Mouse (Mus musculus) brain, embryonic 14.5 days (tissue): ENCODE data around the gene Eddm3b. TPM values are rescaled to one million over a fixed set of nuclear protein-coding genes. Genes with fewer than 3 reads are reported as not detected.
A peak's percentile ranks its signal among the peaks of the same experiment; 100 is the strongest.

ENCODE experiments used
- DNase-seq: peaks from one replicate; pipeline ENCODE4 v3.0.0-alpha.2; 2011; ENCODE audit warnings: low read depth
- CTCF ChIP-seq: fragments of 200-500 bp; IDR thresholded peaks from 2 replicates; pipeline ENCODE4 v1.5.1; 2012; ENCODE audit warnings: inconsistent platforms, mild to moderate bottlenecking, moderate library complexity, borderline replicate concordance; ENCODE audit not compliant: insufficient read depth, insufficient read length; ENCODE audit errors: extremely low read depth
- POLR2A ChIP-seq: fragments of 200-500 bp; IDR thresholded peaks from 2 replicates; pipeline ENCODE4 v1.6.1; 2012; ENCODE audit warnings: mild to moderate bottlenecking, inconsistent platforms, borderline replicate concordance; ENCODE audit not compliant: poor library complexity, insufficient read depth, insufficient read length, severe bottlenecking; ENCODE audit errors: extremely low read depth
- polyA plus RNA-seq: library from polyadenylated mRNA; depleted of rRNA; stranded (reverse); fragments of >200 nt; gene quantifications from 2 replicates; pipeline ENCODE4 v1.2.3, GENCODE M21; 2012; rRNA removed

Gene Eddm3b
- not detected in 2 replicates for polyA plus RNA-seq

GRCm38 (mm10) chr14:51113916-51114560 is at the start of gene Eddm3b:
TSS of gene Eddm3b (plus strand) at chr14:51114426.
- DNase-seq = no peak
- TF ChIP-seq POLR2A (no peak), CTCF (no peak)

DNA sequence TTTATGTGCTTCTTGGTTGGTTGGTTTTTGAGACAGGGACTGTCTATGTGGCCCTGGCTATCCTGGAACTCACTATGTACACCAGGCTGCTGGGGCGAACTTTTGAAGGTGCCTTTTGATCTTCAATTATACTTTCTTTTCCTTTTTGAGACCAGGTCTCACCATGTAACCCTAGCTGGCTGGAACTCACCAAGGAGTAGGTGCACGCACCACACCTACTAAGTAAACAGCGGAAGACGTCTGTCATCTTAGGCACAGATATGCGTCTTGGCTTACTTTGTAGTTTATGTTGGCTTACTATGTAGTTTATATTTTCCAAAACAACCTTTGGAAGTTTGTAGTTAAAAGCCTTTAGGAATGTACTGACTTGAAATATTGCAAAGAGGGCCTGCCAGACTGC is 45.3 kb upstream of the Eddm3b start:
- DNase-seq = no peak
- TF ChIP-seq CTCF (no peak), POLR2A (no peak)

GRCm38 (mm10) chr14:51069617-51070016 is 44.6 kb upstream of the Eddm3b start:
- peak; percentile 25 for DNase-seq
- TF ChIP-seq POLR2A (no peak), CTCF (peak; percentile 16; the same call in 1 of the 2 replicates)

DNA sequence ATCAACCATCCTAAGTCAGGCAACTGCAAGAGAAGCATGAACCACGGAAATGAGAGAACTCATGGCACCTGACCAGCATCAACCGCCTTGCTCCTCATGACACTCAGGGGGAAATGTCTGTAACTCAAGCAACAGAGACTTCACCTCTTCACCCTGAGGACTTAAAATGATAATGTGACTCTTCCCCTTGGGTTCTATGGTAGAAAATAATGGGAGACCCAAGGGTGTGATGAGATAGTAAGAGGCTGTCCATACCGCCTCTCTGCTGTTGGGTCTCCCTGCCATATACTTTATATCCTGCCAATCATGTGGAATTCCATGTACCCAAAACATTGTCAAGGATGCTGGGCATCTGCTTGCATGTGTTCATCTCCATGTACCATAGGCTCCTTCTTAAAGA is 39.9 kb upstream of the Eddm3b start, which contains the start of gene Olfr750:
Olfr750 (minus strand) TSS at position 101 of the 400 bp plus-strand sequence.
- TF ChIP-seq CTCF = no peak
- TF ChIP-seq POLR2A = no peak

GRCm38 (mm10) chr14:51079180-51079579 is 35.0 kb upstream of the Eddm3b start:
- no peak for TF ChIP-seq CTCF
- no peak for TF ChIP-seq POLR2A
- DNase-seq = no peak

More for the DNA sequence above, 39.9 kb upstream of the Eddm3b start, which contains the start of gene Olfr750:
- DNase-seq = no peak

DNA sequence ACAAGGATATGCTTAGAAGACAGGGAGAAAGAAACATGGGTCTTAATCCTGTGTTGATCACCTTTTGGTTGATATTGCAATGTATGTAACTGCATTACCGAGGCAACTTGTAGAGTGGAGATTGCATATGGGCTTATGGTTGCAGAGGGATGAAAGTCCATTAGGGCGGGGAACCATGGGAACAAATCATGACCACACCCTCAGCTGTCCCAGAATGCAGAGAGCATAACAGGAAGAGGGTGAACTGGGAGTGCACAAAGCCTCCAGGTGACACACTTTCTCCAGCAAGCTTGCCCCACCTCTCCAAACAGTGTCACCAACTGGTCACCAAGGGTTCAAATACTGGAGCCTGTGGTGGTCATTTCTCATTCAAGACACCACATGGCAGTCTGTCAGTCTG is 33.2 kb upstream of the Eddm3b start:
- DNase-seq = no peak
- TF ChIP-seq CTCF (no peak), POLR2A (no peak)

DNA sequence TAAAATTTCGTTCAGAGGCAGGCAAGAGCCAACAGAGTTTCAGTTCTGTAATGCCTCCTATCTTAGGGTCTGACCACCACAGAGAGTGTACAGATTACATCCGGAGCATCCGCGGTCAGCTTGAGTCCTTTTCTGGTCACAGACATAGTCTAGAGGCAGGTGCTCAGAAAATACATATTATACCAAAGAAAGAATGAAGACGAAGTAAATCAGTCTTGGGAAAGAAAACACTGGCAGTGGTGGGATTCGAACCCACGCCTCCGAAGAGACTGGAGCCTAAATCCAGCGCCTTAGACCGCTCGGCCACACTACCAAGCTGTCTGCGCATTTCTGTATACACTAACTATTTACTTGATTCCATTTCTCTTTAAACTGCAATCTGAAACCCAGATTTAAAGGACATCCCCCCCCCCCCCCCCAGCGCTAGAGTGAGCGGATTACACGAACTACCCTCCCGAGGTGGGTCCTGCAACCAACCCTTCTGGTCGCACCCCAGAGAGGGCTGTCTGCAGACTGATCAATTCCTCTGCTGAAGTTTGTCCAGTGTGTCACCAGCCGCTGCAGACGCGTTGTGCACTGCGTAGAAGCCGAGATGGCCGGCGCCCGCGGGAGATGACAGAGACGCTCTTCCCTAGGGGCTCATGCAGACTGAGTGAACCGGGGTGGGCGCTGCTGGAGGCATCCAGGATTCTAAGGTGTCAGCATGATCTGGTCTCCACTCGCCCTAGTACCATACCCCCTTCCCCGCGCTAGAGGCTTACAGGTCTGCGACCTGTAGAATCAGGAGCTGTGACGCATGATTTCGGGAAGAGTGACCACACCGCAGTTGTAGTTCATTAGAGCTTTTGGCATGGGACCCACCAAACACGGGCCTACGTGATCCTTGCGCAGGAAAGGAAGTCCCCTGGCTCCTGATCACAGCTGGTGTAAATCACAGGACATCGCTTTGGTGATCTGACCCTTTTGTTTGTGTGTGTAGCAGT is 31.3 kb upstream of the Eddm3b start:
- TF ChIP-seq CTCF (no peak), POLR2A (no peak)
- DNase-seq = peak; percentile 63

DNA sequence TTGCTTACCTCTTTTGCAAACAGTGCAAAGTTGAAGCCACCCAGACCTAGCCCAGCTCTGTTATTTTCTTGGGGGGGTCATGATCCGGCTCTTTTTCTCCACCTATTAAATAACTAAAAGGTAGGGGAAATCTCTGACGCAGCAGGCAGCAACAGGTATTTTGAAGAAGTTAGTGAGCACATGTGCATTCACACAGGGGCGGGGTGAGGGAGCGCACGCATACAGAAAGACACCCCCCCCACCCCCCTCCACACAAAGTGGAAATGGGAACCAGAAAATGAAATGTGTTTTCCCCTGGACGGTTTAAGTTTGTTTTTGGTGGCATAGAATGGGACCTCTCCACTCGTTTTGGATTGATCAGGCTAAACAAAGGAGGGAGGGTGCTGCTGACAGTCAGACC is 30.4 kb upstream of the Eddm3b start:
- TF ChIP-seq POLR2A (no peak), CTCF (no peak)
- no peak for DNase-seq

DNA sequence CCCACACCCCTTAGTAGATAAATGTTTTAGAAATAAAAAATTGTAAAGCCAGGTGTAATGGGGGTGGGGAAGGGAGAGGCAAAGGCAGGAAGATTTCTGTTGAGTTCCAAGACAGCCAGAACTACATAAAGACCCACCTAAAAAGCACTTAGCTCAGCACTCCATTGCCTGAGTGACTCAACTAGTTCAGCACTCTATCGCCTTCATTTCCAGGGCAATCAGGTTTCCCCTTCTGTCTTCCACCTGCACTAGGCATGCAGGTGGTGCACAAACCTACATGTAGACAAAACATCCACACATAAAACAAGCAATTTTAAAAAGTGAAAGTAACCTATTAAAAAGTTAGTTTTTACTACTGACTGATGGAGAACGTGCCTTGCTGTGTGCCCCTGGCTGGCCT is 29.1 kb upstream of the Eddm3b start:
- no peak for DNase-seq
- TF ChIP-seq CTCF = no peak
- no peak for TF ChIP-seq POLR2A

- no peak for DNase-seq
- TF ChIP-seq POLR2A (no peak), CTCF (no peak)
These were observed 28.3 kb upstream of the Eddm3b start for GRCm38 (mm10) chr14:51085911-51086310.

DNA sequence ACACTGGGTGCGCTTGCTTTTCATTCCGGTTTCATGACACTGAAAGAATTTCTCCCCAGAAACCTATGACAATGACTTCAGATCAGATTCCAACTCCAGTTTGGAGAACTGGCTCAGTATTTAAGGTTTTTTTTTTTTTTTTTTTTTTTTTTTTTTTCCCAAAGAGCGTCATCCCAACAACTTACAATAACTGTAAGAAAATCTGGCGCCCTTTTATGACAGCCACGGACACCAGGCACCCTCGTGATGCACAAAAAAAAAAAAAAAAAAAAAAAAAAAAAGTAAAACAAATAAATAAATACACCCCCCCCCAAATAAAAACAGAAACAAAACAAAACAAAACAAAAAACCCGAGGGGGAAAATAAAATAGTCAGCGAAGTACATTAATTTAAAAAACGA is 26.5 kb upstream of the Eddm3b start:
- peak; percentile 34 for DNase-seq
- no peak for TF ChIP-seq CTCF
- no peak for TF ChIP-seq POLR2A

GRCm38 (mm10) chr14:51088166-51088969 is 25.9 kb upstream of the Eddm3b start:
- no peak for TF ChIP-seq CTCF
- no peak for TF ChIP-seq POLR2A
- DNase-seq = peak; percentile 83
